Mouse (Mus musculus): ENCODE measurements at regions not wholly inside any gene's neighbourhood (a gene's known extent, or its start where the extent isn't known, plus 50 kb on each side); places are given as distances from the start of the nearest gene placed in this dataset.

- DNase-seq: no peak
Measured at GRCm38 (mm10) chr3:139780054-139780453, 574.6 kb downstream of the Stpg2 start.

GRCm38 (mm10) chr3:139783406-139783805 is 577.9 kb downstream of the Stpg2 start:
- DNase-seq: no peak

- DNase-seq: no peak
Measured at GRCm38 (mm10) chr3:139786510-139786909, 581.0 kb downstream of the Stpg2 start.

- DNase-seq: no peak
Measured at GRCm38 (mm10) chr3:139788854-139789253, 583.4 kb downstream of the Stpg2 start.

- no peak for DNase-seq
Measured at GRCm38 (mm10) chr3:139796685-139797084, 591.2 kb downstream of the Stpg2 start.

GRCm38 (mm10) chr3:139799059-139799458 is 593.6 kb downstream of the Stpg2 start:
- DNase-seq: no peak

- no peak for DNase-seq
Measured at GRCm38 (mm10) chr3:139802716-139803710, 597.5 kb downstream of the Stpg2 start.

- DNase-seq: no peak
Measured at GRCm38 (mm10) chr3:139828014-139828413, 622.5 kb downstream of the Stpg2 start.

GRCm38 (mm10) chr3:139828581-139828980 is 623.1 kb downstream of the Stpg2 start:
- DNase-seq: no peak

- DNase-seq: no peak
Measured at GRCm38 (mm10) chr3:139832599-139832998, 627.1 kb downstream of the Stpg2 start.

GRCm38 (mm10) chr3:139842015-139842414 is 636.5 kb downstream of the Stpg2 start:
- no peak for DNase-seq

- no peak for DNase-seq
Measured at GRCm38 (mm10) chr3:139842988-139843605, 637.6 kb downstream of the Stpg2 start.

GRCm38 (mm10) chr3:139844443-139844842 is 638.9 kb downstream of the Stpg2 start:
- DNase-seq: no peak

GRCm38 (mm10) chr3:139847826-139848225 is 642.3 kb downstream of the Stpg2 start:
- no peak for DNase-seq

- no peak for DNase-seq
Measured at GRCm38 (mm10) chr3:139859966-139860635, 654.6 kb downstream of the Stpg2 start.

- no peak for DNase-seq
Measured at GRCm38 (mm10) chr3:139860831-139861371, 655.4 kb downstream of the Stpg2 start.

- no peak for DNase-seq
Measured at GRCm38 (mm10) chr3:139866329-139866728, 660.8 kb downstream of the Stpg2 start.

GRCm38 (mm10) chr3:139867030-139867429 is 661.5 kb downstream of the Stpg2 start:
- no peak for DNase-seq

- no peak for DNase-seq
Measured at GRCm38 (mm10) chr3:139867499-139867898, 662.0 kb downstream of the Stpg2 start.

GRCm38 (mm10) chr3:139869779-139870178 is 664.3 kb downstream of the Stpg2 start:
- no peak for DNase-seq

GRCm38 (mm10) chr3:139885942-139886860 is 680.7 kb downstream of the Stpg2 start:
- DNase-seq: no peak
